Comparison of ENCODE assay signal across 24 mouse cellular contexts in genomic region chr12:39851610-39852009, GRCm38 (mm10).
"Had no signal": no experiment of that assay in that cellular context is flagged by ENCODE, and none has a peak within 500 bp of the region (broad histone marks: within the 10 kb centered on the region; RNA-seq: fewer than 3 reads in every experiment).

No protein-coding gene starts in this region.

- ATAC-seq: intestine, embryonic 16.5 days; liver, embryonic 12.5 days; midbrain, embryonic 16.5 days had no signal

- H3K27me3 ChIP-seq: limb, embryonic 12.5 days; liver, embryonic 12.5 days; liver, embryonic 15.5 days; lung, embryonic 15.5 days; midbrain, embryonic 12.5 days; neural tube, embryonic 13.5 days had no signal

- DNase-seq: kidney, adult 18-20 months; kidney, adult 9 months; kidney, postnatal 14 days; layer of hippocampus, adult 9-11 months; layer of hippocampus, postnatal 36 days; liver; lung, adult 18-20 months; lung, postnatal 10 days; retina, postnatal 1 day; right cerebral cortex, postnatal 25 days; thymus, adult 18-20 months; thymus, postnatal 4 days had no signal

- H3K27ac ChIP-seq: layer of hippocampus, adult 2 months; left cerebral cortex, adult 2 months; limb, embryonic 12.5 days; liver, embryonic 12.5 days; liver, embryonic 15.5 days; lung, embryonic 15.5 days; macrophage; midbrain, embryonic 12.5 days; neural tube, embryonic 13.5 days had no signal

- H3K9me3 ChIP-seq: limb, embryonic 12.5 days; liver, embryonic 12.5 days; liver, embryonic 15.5 days; lung, embryonic 15.5 days; midbrain, embryonic 12.5 days; neural tube, embryonic 13.5 days had no signal

- H3K9ac ChIP-seq: limb, embryonic 12.5 days; liver, embryonic 12.5 days; liver, embryonic 15.5 days; lung, embryonic 15.5 days; midbrain, embryonic 12.5 days; neural tube, embryonic 13.5 days had no signal

- H3K4me2 ChIP-seq: limb, embryonic 12.5 days; liver, embryonic 12.5 days; liver, embryonic 15.5 days; lung, embryonic 15.5 days; midbrain, embryonic 12.5 days; neural tube, embryonic 13.5 days had no signal

- H3K4me1 ChIP-seq: limb, embryonic 12.5 days; liver, embryonic 12.5 days; liver, embryonic 15.5 days; lung, embryonic 15.5 days; midbrain, embryonic 12.5 days had no signal

- H3K4me3 ChIP-seq: layer of hippocampus, adult 2 months; left cerebral cortex, adult 2 months; limb, embryonic 12.5 days; liver, embryonic 12.5 days; liver, embryonic 15.5 days; lung, embryonic 15.5 days; midbrain, embryonic 12.5 days; myocyte; neural tube, embryonic 13.5 days had no signal

- H3K36me3 ChIP-seq: limb, embryonic 12.5 days; liver, embryonic 12.5 days; liver, embryonic 15.5 days; lung, embryonic 15.5 days; midbrain, embryonic 12.5 days; neural tube, embryonic 13.5 days had no signal
